In genomic region chr7:101317014-101317413, GRCm38 (mm10) we compare ENCODE assay signal across 7 mouse cellular contexts. TPM values are rescaled to one million over a fixed set of nuclear protein-coding genes. Genes with fewer than 3 reads are reported as not detected.
DNase-seq lines count a peak whose midpoint lies in the region; ATAC-seq lines count a peak whose summit lies in the region.

Gene Stard10, plus strand, starts transcription at chr7:101317086.

- no peak within 1 kb of the TSS for H3K9ac ChIP-seq in midbrain, embryonic 11.5 days (ENCODE audit: low read length)
- H3K9ac ChIP-seq in midbrain, embryonic 13.5 days (replicated peaks), result no peak within 1 kb of the TSS
- H3K9ac ChIP-seq in embryonic facial prominence, embryonic 12.5 days, result no peak within 1 kb of the TSS
- peak within 1 kb of the TSS; percentile 37; the same call in 1 of the 2 replicates for H3K9ac ChIP-seq in liver, embryonic 11.5 days (ENCODE audit: low read depth, low read length)

- peak; percentile 77 for DNase-seq in midbrain, embryonic 11.5 days (ENCODE audit: low spot score, missing footprints)
- DNase-seq in heart, postnatal 14 days, result no peak
- DNase-seq in liver, embryonic 11.5 days (ENCODE audit: low spot score), result no peak
- no peak for DNase-seq in urinary bladder, postnatal 14 days (ENCODE audit: low spot score)
- no peak for DNase-seq in kidney, adult 11 months

- no peaks in the 10 kb centered on the region; the same call in 1 of the 2 replicates for H3K4me1 ChIP-seq in midbrain, embryonic 11.5 days (ENCODE audit: control insufficient read depth, insufficient read depth, low read length)
- H3K4me1 ChIP-seq in midbrain, embryonic 13.5 days (replicated peaks), result peaks cover 13% of the 10 kb centered on the region
- peaks cover 11% of the 10 kb centered on the region; the same call in 1 of the 2 replicates for H3K4me1 ChIP-seq in embryonic facial prominence, embryonic 12.5 days
- H3K4me1 ChIP-seq in liver, embryonic 11.5 days (replicated peaks; ENCODE audit: control insufficient read depth, insufficient read depth, low read length), result peaks cover 63% of the 10 kb centered on the region

- H3K27ac ChIP-seq in midbrain, embryonic 11.5 days (ENCODE audit: low read depth, low read length), result no peak within 1 kb of the TSS
- H3K27ac ChIP-seq in midbrain, embryonic 13.5 days, result no peak within 1 kb of the TSS
- no peak within 1 kb of the TSS for H3K27ac ChIP-seq in embryonic facial prominence, embryonic 12.5 days
- peak within 1 kb of the TSS; percentile 66 for H3K27ac ChIP-seq in liver, embryonic 11.5 days (ENCODE audit: low read depth, low read length)

- H3K27me3 ChIP-seq in midbrain, embryonic 11.5 days (ENCODE audit: control insufficient read depth, insufficient read depth, low read length), result peaks cover 16% of the 10 kb centered on the region
- peaks cover 27% of the 10 kb centered on the region for H3K27me3 ChIP-seq in midbrain, embryonic 13.5 days
- H3K27me3 ChIP-seq in embryonic facial prominence, embryonic 12.5 days, result peaks cover 18% of the 10 kb centered on the region
- H3K27me3 ChIP-seq in liver, embryonic 11.5 days (replicated peaks; ENCODE audit: control insufficient read depth, insufficient read depth, low read length), result no peaks in the 10 kb centered on the region

- intact Hi-C loops in heart, postnatal 14 days (cut with DNase I), result no loop called here

- H3K4me3 ChIP-seq in midbrain, embryonic 11.5 days (ENCODE audit: low read depth, low read length), result no peak within 1 kb of the TSS
- no peak within 1 kb of the TSS for H3K4me3 ChIP-seq in midbrain, embryonic 13.5 days (replicated peaks)
- no peak within 1 kb of the TSS for H3K4me3 ChIP-seq in embryonic facial prominence, embryonic 12.5 days
- H3K4me3 ChIP-seq in liver, embryonic 11.5 days (ENCODE audit: low read depth, low read length), result no peak within 1 kb of the TSS

- no peaks in the 10 kb centered on the region for H3K36me3 ChIP-seq in midbrain, embryonic 11.5 days (ENCODE audit: control insufficient read depth, insufficient read depth, low read length)
- no peaks in the 10 kb centered on the region for H3K36me3 ChIP-seq in midbrain, embryonic 13.5 days
- H3K36me3 ChIP-seq in embryonic facial prominence, embryonic 12.5 days, result no peaks in the 10 kb centered on the region
- H3K36me3 ChIP-seq in liver, embryonic 11.5 days (ENCODE audit: control insufficient read depth, insufficient read depth, low read length), result no peaks in the 10 kb centered on the region

- no peak within 1 kb of the TSS for H3K4me2 ChIP-seq in midbrain, embryonic 11.5 days
- no peak within 1 kb of the TSS for H3K4me2 ChIP-seq in midbrain, embryonic 13.5 days (replicated peaks)
- H3K4me2 ChIP-seq in embryonic facial prominence, embryonic 12.5 days (replicated peaks), result no peak within 1 kb of the TSS
- H3K4me2 ChIP-seq in liver, embryonic 11.5 days, result peak within 1 kb of the TSS; percentile 39

- no peaks in the 10 kb centered on the region for H3K9me3 ChIP-seq in midbrain, embryonic 11.5 days (ENCODE audit: control insufficient read depth, low read length)
- no peaks in the 10 kb centered on the region for H3K9me3 ChIP-seq in midbrain, embryonic 13.5 days
- no peaks in the 10 kb centered on the region for H3K9me3 ChIP-seq in embryonic facial prominence, embryonic 12.5 days
- no peaks in the 10 kb centered on the region for H3K9me3 ChIP-seq in liver, embryonic 11.5 days (ENCODE audit: control insufficient read depth, low read length)

- ATAC-seq in midbrain, embryonic 11.5 days (ENCODE audit: low FRiP score), result no peak
- ATAC-seq in midbrain, embryonic 13.5 days, result no peak
- ATAC-seq in embryonic facial prominence, embryonic 12.5 days (ENCODE audit: insufficient number of reproducible peaks, insufficient read depth, low FRiP score, low TSS enrichment), result no peak
- ATAC-seq in liver, embryonic 11.5 days (replicated peaks; ENCODE audit: low FRiP score), result no peak

- 83% methylated on average over 3 of the region's 3 CpGs for WGBS in midbrain, embryonic 11.5 days
- WGBS in midbrain, embryonic 13.5 days, result 81% methylated on average over 3 of the region's 3 CpGs
- 86% methylated on average over 3 of the region's 3 CpGs for WGBS in embryonic facial prominence, embryonic 12.5 days
- 63% methylated on average over 3 of the region's 3 CpGs for WGBS in liver, embryonic 11.5 days

RNA-seq across cellular contexts. Expression of gene Stard10, which starts in this region (rescaled TPM):
- 5.3 and 5.7 TPM in 2 replicates for polyA plus RNA-seq in midbrain, embryonic 11.5 days (2014; fragmentation: Nextera tagmentation; extraction: Ambion mirVana)
- 4.4 and 6.8 TPM in 2 replicates for polyA plus RNA-seq in midbrain, embryonic 13.5 days (2015; fragmentation: Nextera tagmentation; extraction: Ambion mirVana)
- 19.4 and 20.6 TPM in 2 replicates for polyA plus RNA-seq in embryonic facial prominence, embryonic 12.5 days (2016; fragmentation: Nextera tagmentation; extraction: Ambion mirVana)
- 10 to 100 TPM; 17.0 to 40.3 TPM for total RNA-seq in heart, postnatal 14 days (2021)
- 86.4 and 93.9 TPM in 2 replicates for polyA plus RNA-seq in liver, embryonic 11.5 days (2014; fragmentation: Nextera tagmentation; extraction: Ambion mirVana)
